Mouse (Mus musculus): ENCODE data around the gene Hps5.

Hps5 gene

GRCm38 (mm10) chr7:46795287-46796205 is at the start of gene Hps5, which contains the start of gene Gtf2h1:
Hps5 (minus strand) TSS chr7:46796064.
Gtf2h1 (plus strand) TSS chr7:46796103.
- DNase-seq, result peak; percentile 99

GRCm38 (mm10) chr7:46845211-46845977 is 49.5 kb upstream of the Hps5 start:
- peak; percentile 93 for DNase-seq

GRCm38 (mm10) chr7:46843576-46843975 is 47.7 kb upstream of the Hps5 start:
- no peak for DNase-seq

- no peak for DNase-seq
These were observed 46.4 kb upstream of the Hps5 start for GRCm38 (mm10) chr7:46842278-46842677.

GRCm38 (mm10) chr7:46840787-46841525 is 45.1 kb upstream of the Hps5 start, which contains the start of gene Ldha:
Ldha (plus strand) TSS chr7:46841475.
- no peak for DNase-seq

GRCm38 (mm10) chr7:46840326-46840725 is 44.5 kb upstream of the Hps5 start:
- DNase-seq, result no peak

GRCm38 (mm10) chr7:46839861-46840260 is 44.0 kb upstream of the Hps5 start:
- no peak for DNase-seq

- no peak for DNase-seq
These were observed 43.6 kb upstream of the Hps5 start for GRCm38 (mm10) chr7:46839446-46839845.

- peak; percentile 62 for DNase-seq
These were observed 43.0 kb upstream of the Hps5 start for GRCm38 (mm10) chr7:46838891-46839302.

GRCm38 (mm10) chr7:46838104-46838671 is 42.3 kb upstream of the Hps5 start:
- DNase-seq, result peak; percentile 38

GRCm38 (mm10) chr7:46837073-46837472 is 41.2 kb upstream of the Hps5 start:
- DNase-seq, result no peak

- DNase-seq, result no peak
These were observed 40.5 kb upstream of the Hps5 start for GRCm38 (mm10) chr7:46836357-46836756.

- DNase-seq, result no peak
These were observed 39.2 kb upstream of the Hps5 start for GRCm38 (mm10) chr7:46834994-46835610.

- no peak for DNase-seq
These were observed 37.9 kb upstream of the Hps5 start for GRCm38 (mm10) chr7:46833670-46834255.

GRCm38 (mm10) chr7:46833266-46833665 is 37.4 kb upstream of the Hps5 start:
- DNase-seq, result peak; percentile 72

- peak; percentile 29 for DNase-seq
These were observed 36.4 kb upstream of the Hps5 start for GRCm38 (mm10) chr7:46832112-46832810.

GRCm38 (mm10) chr7:46831693-46832092 is 35.8 kb upstream of the Hps5 start:
- DNase-seq, result no peak

GRCm38 (mm10) chr7:46830799-46831590 is 35.1 kb upstream of the Hps5 start:
- DNase-seq, result peak; percentile 42

- DNase-seq, result no peak
These were observed 34.0 kb upstream of the Hps5 start for GRCm38 (mm10) chr7:46829911-46830310.

GRCm38 (mm10) chr7:46827803-46828184 is 31.9 kb upstream of the Hps5 start:
- no peak for DNase-seq
